Mouse (Mus musculus): Measurements from ENCODE around the gene Upp1. TPM values are rescaled to one million over a fixed set of nuclear protein-coding genes. Genes with fewer than 3 reads are reported as not detected.
A peak's percentile ranks its signal among the peaks of the same experiment; 100 is the strongest.

Upp1 gene
- polyA plus RNA-seq, 1 experiment from 2014 or later, result 6.3 TPM

- WGBS, result 4% methylated on average over 22 of the region's 22 CpGs
Observed at GRCm38 (mm10) chr11:9119231-9120020, 1.5 kb downstream of the Upp1 start.

GRCm38 (mm10) chr11:9122315-9122714, 4.4 kb downstream of the Upp1 start:
- no peaks in the 10 kb centered on the region for H3K36me3 ChIP-seq (ENCODE audit: control insufficient read depth, insufficient read depth, low read length)
- H3K4me2 ChIP-seq (ENCODE audit: low read length), result no peak overlapping the region
- ATAC-seq, result no peak
- no peaks in the 10 kb centered on the region for H3K9me3 ChIP-seq (ENCODE audit: control insufficient read depth, low read length)
- H3K27me3 ChIP-seq (replicated peaks; ENCODE audit: control insufficient read depth, insufficient read depth, low read length), result peaks cover 7% of the 10 kb centered on the region
- WGBS, result 77% methylated on average over 4 of the region's 4 CpGs
- no peak overlapping the region for H3K27ac ChIP-seq (ENCODE audit: low read depth, low read length)
- H3K4me1 ChIP-seq (ENCODE audit: control insufficient read depth, insufficient read depth, low read depth, low read length), result peaks cover 21% of the 10 kb centered on the region
- no peak overlapping the region for H3K4me3 ChIP-seq (ENCODE audit: low read length)
- no peak overlapping the region for H3K9ac ChIP-seq (ENCODE audit: low read depth, low read length)

More at GRCm38 (mm10) chr11:9119231-9120020, 1.5 kb downstream of the Upp1 start:
- Histone ChIP-seq H3K4me2 (ENCODE audit: low read length) (peak overlapping the region; percentile 90), H3K4me1 (ENCODE audit: control insufficient read depth, insufficient read depth, low read depth, low read length) (peaks cover 21% of the 10 kb centered on the region), H3K27me3 (replicated peaks; ENCODE audit: control insufficient read depth, insufficient read depth, low read length) (peaks cover 14% of the 10 kb centered on the region), H3K27ac (ENCODE audit: low read depth, low read length) (no peak overlapping the region), H3K9me3 (ENCODE audit: control insufficient read depth, low read length) (no peaks in the 10 kb centered on the region), H3K9ac (ENCODE audit: low read depth, low read length) (no peak overlapping the region; the same call in 1 of the 2 replicates), H3K36me3 (ENCODE audit: control insufficient read depth, insufficient read depth, low read length) (no peaks in the 10 kb centered on the region), H3K4me3 (ENCODE audit: low read length) (peak overlapping the region; percentile 43)
- no peak for ATAC-seq

GRCm38 (mm10) chr11:9126373-9127107, 8.6 kb downstream of the Upp1 start:
- Histone ChIP-seq H3K9ac (ENCODE audit: low read depth, low read length) (no peak overlapping the region), H3K36me3 (ENCODE audit: control insufficient read depth, insufficient read depth, low read length) (no peaks in the 10 kb centered on the region), H3K4me1 (ENCODE audit: control insufficient read depth, insufficient read depth, low read depth, low read length) (no peaks in the 10 kb centered on the region), H3K9me3 (ENCODE audit: control insufficient read depth, low read length) (no peaks in the 10 kb centered on the region), H3K4me3 (ENCODE audit: low read length) (no peak overlapping the region), H3K27me3 (replicated peaks; ENCODE audit: control insufficient read depth, insufficient read depth, low read length) (no peaks in the 10 kb centered on the region; the same call in 1 of the 2 replicates), H3K4me2 (ENCODE audit: low read length) (no peak overlapping the region), H3K27ac (ENCODE audit: low read depth, low read length) (no peak overlapping the region)
- no peak for ATAC-seq
- 76% methylated on average over 5 of the region's 5 CpGs for WGBS

- H3K4me1 ChIP-seq (ENCODE audit: control insufficient read depth, insufficient read depth, low read depth, low read length), result no peaks in the 10 kb centered on the region
- no peak overlapping the region for H3K4me2 ChIP-seq (ENCODE audit: low read length)
- no peak overlapping the region for H3K4me3 ChIP-seq (ENCODE audit: low read length)
- H3K9ac ChIP-seq (ENCODE audit: low read depth, low read length), result no peak overlapping the region
- 54% methylated on average over 2 of the region's 2 CpGs for WGBS
- ATAC-seq, result no peak
- H3K36me3 ChIP-seq (ENCODE audit: control insufficient read depth, insufficient read depth, low read length), result no peaks in the 10 kb centered on the region
- H3K27me3 ChIP-seq (replicated peaks; ENCODE audit: control insufficient read depth, insufficient read depth, low read length), result no peaks in the 10 kb centered on the region
- no peak overlapping the region for H3K27ac ChIP-seq (ENCODE audit: low read depth, low read length)
- no peaks in the 10 kb centered on the region for H3K9me3 ChIP-seq (ENCODE audit: control insufficient read depth, low read length)
Observed at GRCm38 (mm10) chr11:9128110-9128509, 10.2 kb downstream of the Upp1 start.

GRCm38 (mm10) chr11:9129528-9129927, 11.6 kb downstream of the Upp1 start:
- Histone ChIP-seq H3K4me3 (ENCODE audit: low read length) (no peak overlapping the region), H3K9ac (ENCODE audit: low read depth, low read length) (no peak overlapping the region), H3K4me2 (ENCODE audit: low read length) (no peak overlapping the region), H3K27me3 (replicated peaks; ENCODE audit: control insufficient read depth, insufficient read depth, low read length) (no peaks in the 10 kb centered on the region), H3K36me3 (ENCODE audit: control insufficient read depth, insufficient read depth, low read length) (no peaks in the 10 kb centered on the region), H3K4me1 (ENCODE audit: control insufficient read depth, insufficient read depth, low read depth, low read length) (no peaks in the 10 kb centered on the region), H3K9me3 (ENCODE audit: control insufficient read depth, low read length) (no peaks in the 10 kb centered on the region), H3K27ac (ENCODE audit: low read depth, low read length) (no peak overlapping the region)
- 95% methylated on average over 8 of the region's 8 CpGs for WGBS
- ATAC-seq, result no peak

- no peak overlapping the region for H3K4me2 ChIP-seq (ENCODE audit: low read length)
- H3K9ac ChIP-seq (ENCODE audit: low read depth, low read length), result no peak overlapping the region
- H3K27me3 ChIP-seq (replicated peaks; ENCODE audit: control insufficient read depth, insufficient read depth, low read length), result no peaks in the 10 kb centered on the region
- no peaks in the 10 kb centered on the region for H3K36me3 ChIP-seq (ENCODE audit: control insufficient read depth, insufficient read depth, low read length)
- ATAC-seq, result no peak
- 81% methylated on average over 7 of the region's 7 CpGs for WGBS
- no peaks in the 10 kb centered on the region for H3K9me3 ChIP-seq (ENCODE audit: control insufficient read depth, low read length)
- no peaks in the 10 kb centered on the region for H3K4me1 ChIP-seq (ENCODE audit: control insufficient read depth, insufficient read depth, low read depth, low read length)
- H3K27ac ChIP-seq (ENCODE audit: low read depth, low read length), result no peak overlapping the region
- no peak overlapping the region for H3K4me3 ChIP-seq (ENCODE audit: low read length)
Observed at GRCm38 (mm10) chr11:9131688-9132087, 13.8 kb downstream of the Upp1 start.

GRCm38 (mm10) chr11:9135589-9136246, 17.8 kb downstream of the Upp1 start:
- 76% methylated on average over 11 of the region's 11 CpGs for WGBS
- ATAC-seq, result no peak
- Histone ChIP-seq H3K9ac (ENCODE audit: low read depth, low read length) (no peak overlapping the region), H3K36me3 (ENCODE audit: control insufficient read depth, insufficient read depth, low read length) (no peaks in the 10 kb centered on the region), H3K27ac (ENCODE audit: low read depth, low read length) (no peak overlapping the region), H3K4me2 (ENCODE audit: low read length) (no peak overlapping the region), H3K4me1 (ENCODE audit: control insufficient read depth, insufficient read depth, low read depth, low read length) (no peaks in the 10 kb centered on the region), H3K4me3 (ENCODE audit: low read length) (no peak overlapping the region), H3K27me3 (replicated peaks; ENCODE audit: control insufficient read depth, insufficient read depth, low read length) (no peaks in the 10 kb centered on the region; the same call in 1 of the 2 replicates), H3K9me3 (ENCODE audit: control insufficient read depth, low read length) (no peaks in the 10 kb centered on the region)

GRCm38 (mm10) chr11:9136471-9136870, 18.6 kb downstream of the Upp1 start:
- Histone ChIP-seq H3K27me3 (replicated peaks; ENCODE audit: control insufficient read depth, insufficient read depth, low read length) (no peaks in the 10 kb centered on the region; the same call in 1 of the 2 replicates), H3K9me3 (ENCODE audit: control insufficient read depth, low read length) (no peaks in the 10 kb centered on the region), H3K4me3 (ENCODE audit: low read length) (no peak overlapping the region), H3K27ac (ENCODE audit: low read depth, low read length) (no peak overlapping the region), H3K4me2 (ENCODE audit: low read length) (no peak overlapping the region), H3K36me3 (ENCODE audit: control insufficient read depth, insufficient read depth, low read length) (no peaks in the 10 kb centered on the region), H3K9ac (ENCODE audit: low read depth, low read length) (no peak overlapping the region), H3K4me1 (ENCODE audit: control insufficient read depth, insufficient read depth, low read depth, low read length) (no peaks in the 10 kb centered on the region)
- ATAC-seq, result peak; percentile 82
- 20% methylated on average over 5 of the region's 5 CpGs for WGBS

- Histone ChIP-seq H3K4me1 (ENCODE audit: control insufficient read depth, insufficient read depth, low read depth, low read length) (no peaks in the 10 kb centered on the region), H3K27me3 (replicated peaks; ENCODE audit: control insufficient read depth, insufficient read depth, low read length) (no peaks in the 10 kb centered on the region; the same call in 1 of the 2 replicates), H3K36me3 (ENCODE audit: control insufficient read depth, insufficient read depth, low read length) (no peaks in the 10 kb centered on the region), H3K4me2 (ENCODE audit: low read length) (no peak overlapping the region), H3K9ac (ENCODE audit: low read depth, low read length) (no peak overlapping the region), H3K27ac (ENCODE audit: low read depth, low read length) (no peak overlapping the region), H3K9me3 (ENCODE audit: control insufficient read depth, low read length) (no peaks in the 10 kb centered on the region), H3K4me3 (ENCODE audit: low read length) (no peak overlapping the region)
- no peak for ATAC-seq
- whole genome bisulfite sequencing, result 87% methylated on average over 2 of the region's 2 CpGs
Observed at GRCm38 (mm10) chr11:9145113-9145512, 27.2 kb downstream of the Upp1 start.
